Mouse (Mus musculus) kidney, postnatal 25 days (tissue): ENCODE measurements around the gene Hoxc12.

ENCODE experiments used
- DNase-seq, 2 experiments: peaks; one replicate each; pipeline ENCODE4 v3.0.0; 2021; ENCODE audit warnings: mixed read lengths in 2 of 2

Hoxc12 gene

DNA sequence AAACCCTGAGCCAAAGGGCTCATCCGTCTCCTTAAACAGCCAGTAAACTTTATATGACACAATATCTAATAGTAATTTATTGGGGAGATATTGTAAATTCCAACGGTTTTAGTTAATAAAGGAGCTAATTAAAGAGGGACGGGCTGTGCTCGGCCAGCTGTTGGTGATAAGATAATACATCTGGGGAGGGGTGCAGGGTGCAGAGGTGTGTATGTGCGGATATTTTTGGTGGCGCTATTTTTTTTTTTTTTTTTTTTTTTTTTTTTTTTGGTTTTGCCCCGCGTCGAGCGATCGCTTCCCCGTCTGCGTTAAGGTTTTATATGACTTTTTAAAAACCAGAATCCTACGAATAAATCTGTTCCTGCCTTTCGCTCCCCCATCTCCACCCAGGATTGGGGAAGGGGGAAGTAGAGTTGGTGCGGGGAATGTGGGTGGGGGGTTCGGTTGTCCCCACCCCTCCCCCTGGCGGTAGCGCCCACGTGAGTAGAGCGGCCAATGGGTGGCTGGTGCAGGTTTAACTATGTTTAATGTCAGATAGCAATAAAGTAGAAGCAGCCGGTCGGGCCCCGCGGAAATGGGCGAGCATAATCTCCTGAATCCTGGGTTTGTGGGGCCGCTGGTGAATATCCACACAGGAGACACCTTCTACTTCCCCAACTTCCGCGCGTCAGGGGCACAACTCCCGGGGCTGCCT lies at the start of gene Hoxc12:
Hoxc12 (plus strand) TSS at position 479 of the 694 bp plus-strand sequence.
- DNase-seq = no peak

DNA sequence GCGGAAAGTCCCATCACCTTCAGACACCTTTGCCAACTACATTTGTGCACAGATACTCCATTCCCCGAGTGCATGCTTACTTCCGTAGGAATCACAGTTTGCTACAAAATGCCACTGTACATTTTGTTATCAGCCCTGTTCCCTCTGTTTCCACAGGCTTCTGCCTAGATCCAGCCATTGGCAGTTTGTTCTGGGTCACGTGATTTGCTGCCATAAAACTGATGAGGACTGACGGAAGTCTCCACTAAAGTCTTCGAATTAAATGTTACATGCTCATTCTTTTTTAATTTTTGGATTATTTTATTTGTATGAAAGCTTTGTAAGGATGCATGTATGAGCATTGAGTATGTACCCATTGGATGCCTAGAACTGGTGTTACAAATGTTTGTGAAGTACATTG lies 41.4 kb upstream of the Hoxc12 start:
- no peak for DNase-seq

DNA sequence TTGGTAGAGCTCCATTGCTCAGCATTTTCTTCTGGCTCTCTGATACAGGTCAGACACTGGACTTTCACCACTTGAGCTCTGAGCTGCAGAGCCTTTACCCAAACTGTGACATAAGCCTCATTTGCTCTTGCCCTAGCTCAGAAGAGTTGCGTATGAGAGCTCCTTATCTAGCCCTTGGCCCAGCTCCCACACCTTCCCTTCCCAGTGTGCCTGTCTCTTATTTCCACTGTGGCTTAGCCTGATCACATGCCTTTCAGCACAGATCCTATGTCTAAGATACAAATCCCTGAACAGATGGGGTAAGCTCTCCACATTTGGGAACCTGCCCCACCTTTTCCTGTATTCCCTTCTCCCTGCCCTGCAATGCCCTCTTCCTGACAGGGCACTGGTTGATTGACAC lies 31.6 kb upstream of the Hoxc12 start:
- no peak for DNase-seq

DNA sequence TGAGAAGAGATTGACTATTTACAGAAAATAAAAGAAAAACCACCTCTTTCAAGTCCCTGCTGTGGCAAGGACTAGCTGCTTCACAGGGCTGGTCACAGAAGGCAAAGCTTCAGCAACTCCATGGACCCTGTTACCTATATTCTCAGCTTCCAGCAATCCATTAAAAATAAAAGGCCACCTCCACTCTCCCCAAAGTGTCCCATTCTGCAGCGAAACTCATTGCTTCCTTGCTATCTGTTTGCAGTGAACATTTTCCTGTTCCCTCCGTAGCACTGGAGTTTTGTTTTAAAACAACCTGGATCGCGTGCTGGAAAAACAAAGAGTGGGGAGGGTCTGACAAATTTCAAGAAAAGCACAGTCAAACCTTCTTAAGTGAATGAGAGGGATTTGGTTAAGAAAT lies 27.0 kb upstream of the Hoxc12 start:
- no peak for DNase-seq

DNA sequence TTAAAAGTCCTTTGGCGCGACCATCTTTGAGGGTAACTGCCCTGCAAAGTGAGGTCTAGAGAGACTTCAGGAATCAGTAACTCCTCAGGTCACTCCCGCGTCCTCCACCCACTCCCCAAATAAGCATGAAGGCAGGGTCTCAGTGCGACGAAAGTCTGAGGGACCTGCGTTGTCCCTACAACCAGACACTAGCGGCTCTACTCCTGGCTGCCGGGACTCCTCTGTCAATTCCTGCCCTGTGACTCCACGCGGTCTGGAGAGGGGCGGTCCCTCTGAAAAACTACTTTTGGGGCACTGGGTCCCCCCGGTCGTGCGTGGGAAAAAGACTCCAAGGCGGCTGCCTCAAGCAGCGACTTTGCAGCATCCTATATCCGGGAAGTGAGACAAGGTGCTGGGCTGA lies 26.5 kb upstream of the Hoxc12 start:
- no peak for DNase-seq

DNA sequence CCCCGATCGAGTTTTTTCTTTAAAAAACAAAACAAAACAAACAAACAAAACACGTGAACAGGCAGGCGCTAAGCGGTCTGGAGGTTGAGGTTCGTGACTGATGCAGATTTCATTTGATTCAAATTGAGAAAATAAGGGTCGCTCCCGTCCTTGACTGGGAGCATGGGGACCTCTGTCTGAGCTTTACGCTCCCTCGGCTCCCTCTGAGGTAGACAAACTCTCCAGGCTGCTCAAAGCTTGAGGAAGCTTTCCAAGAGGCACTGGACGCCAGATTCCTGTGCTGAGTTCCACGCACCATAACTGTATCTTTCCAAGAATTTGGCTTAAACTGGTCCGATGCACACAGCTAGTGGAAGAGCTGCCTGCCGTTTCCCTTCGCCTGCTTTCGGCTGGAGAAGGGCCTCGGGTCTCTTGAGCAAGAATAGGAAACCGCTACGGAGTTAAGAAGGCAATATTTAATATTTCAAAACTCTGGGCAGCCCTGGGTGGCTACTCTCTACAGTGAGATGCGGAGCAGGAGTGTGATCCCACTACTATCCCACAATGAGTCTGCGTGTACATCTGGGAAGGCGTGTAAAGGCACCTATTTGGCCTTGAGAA lies 26.0 kb upstream of the Hoxc12 start:
- DNase-seq = no peak

DNA sequence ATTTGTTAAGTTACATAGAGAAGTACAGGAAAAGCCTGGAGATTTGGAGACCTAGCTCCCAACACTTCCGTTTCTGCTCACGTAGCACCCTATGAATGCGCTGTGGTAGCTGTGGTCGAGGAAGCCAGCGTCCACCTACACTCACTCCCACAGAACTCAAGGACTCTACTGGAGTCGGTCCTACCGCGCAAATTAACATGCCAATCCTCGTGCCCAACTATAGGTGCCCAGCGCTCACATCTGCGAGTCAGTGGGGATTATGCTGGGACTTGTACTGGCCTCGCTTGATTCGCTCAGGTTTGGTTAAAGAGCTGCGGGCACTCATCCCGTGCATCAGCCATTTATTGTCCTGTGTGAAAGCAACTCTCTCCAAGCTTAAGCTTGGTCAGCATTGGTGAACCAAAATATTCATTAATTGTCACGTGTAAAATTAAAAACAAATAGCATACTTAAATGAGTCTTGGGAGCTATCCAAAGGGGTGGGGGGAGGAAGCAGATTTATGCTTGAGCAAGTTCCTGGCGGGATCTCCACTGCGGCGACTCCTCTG lies 23.4 kb upstream of the Hoxc12 start:
- no peak for DNase-seq

DNA sequence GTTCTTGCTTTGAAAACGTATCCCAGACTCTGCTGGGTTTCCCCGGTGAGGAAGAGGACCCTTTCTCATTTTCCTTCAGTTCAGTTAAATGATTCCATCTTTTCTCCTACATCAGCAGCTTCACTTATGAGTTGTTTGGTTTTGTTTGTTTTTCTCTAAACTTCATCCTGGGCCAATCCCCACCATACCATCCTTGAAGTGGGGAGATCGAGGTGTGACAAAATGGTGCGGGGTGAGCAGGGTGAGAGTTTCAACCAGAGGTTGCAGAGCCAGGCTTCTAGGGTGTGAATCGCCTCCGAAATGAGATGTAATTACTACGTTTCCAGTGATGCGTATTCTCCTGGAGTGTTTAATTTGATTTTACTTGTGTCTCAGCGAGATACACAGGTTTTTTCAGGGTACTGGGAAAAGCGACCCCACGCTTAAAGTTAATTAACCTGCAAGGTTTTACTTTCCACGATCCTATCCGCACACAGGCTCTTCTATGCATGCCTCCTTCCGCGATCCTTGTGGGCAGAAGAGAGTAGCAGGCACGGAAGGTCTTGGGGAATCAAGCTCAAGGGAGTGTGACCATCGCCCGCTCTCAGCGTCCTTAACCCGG lies 18.5 kb upstream of the Hoxc12 start:
- no peak for DNase-seq

DNA sequence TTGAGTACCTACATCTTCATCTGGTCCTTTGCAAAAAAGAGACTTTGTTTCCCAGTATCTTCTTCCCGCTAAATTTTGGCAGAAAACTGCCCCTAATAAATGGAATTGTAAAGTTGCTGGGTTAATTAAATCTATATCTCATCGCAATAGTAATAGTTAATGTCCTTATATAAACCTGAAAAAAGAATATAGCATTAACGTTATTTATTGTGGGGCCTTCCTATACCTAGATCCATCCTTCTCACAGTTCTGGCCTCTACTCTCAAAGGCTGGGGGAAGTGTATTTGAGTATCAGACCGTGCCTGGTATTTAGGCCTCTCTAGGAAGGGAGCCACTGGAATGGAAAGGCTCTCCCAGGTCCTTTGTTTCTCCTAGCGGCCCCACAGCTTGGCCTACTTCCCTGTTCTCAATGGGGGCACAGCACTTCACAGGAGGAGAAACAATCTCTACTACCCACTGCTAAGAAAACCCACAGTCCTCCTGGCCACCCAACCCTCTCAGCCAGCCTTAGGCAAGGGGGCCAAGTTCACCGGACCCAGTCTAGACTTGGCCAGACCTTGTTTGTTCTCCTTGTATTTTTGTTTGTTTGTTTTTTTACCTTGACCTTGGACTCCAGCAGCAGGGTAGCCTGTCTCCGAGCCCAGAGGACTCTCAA lies 17.8 kb upstream of the Hoxc12 start:
- no peak for DNase-seq

DNA sequence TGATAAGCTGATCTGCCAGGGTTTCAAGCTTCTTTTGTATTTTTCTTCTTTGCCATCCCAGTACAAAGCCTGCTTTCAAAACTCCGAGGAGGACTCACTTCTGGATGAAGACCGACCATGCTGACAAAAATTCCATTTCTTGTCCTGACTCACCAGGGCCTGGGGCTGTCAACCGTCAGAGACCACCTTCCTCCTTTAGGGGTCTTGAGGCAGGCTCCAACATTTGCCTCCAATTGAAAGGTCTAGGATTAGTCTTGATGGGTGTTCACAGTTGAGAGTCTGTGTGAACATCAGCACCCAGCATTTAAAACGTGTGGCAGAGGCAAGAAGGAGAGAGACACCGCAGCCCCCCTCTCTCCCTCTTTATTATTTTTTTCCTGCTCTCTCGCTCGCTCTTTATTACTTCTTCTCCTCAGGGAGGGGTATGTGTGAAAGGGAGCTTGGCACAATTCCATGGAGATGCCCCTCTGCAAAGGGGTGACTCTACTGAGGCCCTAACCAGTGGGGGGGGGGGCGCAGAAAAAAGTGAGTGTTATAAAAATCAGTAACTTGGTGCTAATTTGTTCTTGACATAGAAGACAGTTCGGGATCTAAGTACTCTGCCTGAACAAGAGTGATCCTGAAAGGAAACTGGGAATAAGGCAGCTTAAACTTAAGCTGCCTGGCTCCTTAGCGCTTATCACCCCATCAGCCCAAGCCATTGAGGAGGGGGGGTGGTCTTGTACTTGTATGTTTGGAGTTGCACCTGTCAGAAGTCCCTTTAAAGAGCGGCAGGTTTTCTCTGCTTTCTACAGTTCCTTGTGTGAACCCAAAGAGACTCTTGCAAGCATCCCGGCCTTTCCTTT lies 17.0 kb upstream of the Hoxc12 start:
- DNase-seq = no peak

DNA sequence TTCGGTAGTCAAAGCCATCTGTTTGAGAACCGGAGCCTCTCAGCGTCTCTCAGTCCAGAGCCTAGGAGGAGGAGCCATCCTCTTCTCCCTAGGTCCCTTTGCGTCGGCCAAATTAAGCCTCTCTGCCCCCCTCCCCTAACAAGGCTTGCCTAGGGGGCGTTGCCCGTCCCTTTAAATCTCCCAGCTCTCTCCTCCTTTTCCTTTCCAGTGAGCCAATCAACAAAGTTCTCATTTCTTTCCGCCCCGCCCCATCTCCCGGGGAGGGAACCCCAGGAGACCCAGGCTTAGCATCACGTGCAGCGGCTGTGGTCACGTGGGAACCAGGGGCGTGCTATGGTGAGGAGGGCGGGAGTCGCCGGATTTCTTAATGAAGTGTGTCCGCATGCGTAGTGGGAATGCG lies 15.9 kb upstream of the Hoxc12 start:
- DNase-seq = peak; percentile 70 to 76

DNA sequence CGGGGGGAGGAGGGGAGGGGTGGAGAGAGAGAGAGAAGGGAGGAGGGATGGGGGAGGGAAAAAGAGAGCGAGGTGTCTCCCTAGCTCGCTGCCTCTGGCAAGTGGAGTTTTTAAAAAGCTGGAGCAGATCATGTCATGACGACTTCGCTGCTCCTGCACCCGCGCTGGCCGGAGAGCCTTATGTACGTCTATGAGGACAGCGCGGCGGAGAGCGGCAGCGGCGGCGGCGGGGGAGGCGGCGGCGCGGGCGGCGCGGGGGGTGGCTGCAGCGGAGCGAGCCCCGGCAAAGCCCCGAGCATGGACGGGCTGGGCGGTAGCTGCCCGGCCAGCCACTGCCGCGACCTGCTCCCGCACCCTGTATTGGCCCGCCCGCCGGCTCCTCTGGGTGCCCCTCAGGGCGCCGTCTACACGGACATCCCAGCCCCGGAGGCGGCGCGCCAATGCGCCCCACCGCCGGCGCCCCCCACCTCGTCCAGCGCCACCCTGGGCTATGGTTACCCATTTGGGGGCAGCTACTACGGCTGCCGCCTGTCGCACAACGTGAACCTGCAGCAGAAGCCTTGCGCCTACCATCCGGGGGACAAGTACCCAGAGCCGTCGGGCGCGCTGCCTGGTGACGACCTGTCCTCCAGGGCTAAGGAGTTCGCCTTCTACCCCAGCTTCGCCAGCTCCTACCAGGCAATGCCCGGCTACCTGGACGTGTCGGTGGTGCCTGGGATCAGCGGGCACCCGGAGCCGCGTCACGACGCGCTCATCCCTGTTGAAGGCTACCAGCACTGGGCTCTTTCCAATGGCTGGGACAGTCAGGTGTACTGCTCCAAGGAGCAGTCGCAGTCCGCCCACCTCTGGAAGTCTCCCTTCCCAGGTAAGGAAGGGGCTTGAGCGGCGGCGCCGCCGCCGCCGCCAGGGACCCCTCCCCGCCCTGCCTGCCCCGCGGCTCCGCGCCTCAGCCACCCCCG lies 15.2 kb upstream of the Hoxc12 start, which contains the start of gene Hoxc13:
Hoxc13 (plus strand) TSS at position 51 of the 959 bp plus-strand sequence.
- DNase-seq = no peak

DNA sequence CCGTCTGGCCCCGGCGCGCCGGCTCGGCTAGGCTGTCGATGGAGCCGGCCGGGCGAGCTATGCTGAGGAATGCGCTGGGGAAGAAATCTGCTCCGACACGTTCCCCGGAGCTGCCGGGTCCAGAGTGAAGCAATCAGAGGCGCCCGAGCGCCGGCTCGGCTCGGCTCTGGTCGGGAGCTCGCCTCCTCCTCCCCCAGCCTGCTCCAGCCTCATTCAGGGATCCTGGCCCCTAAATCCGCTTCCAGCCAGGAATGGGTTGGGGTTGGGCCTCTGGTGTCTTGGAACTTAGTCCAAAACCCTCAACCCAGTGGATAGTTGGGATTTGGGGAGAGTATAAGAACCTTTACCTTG lies 14.6 kb upstream of the Hoxc12 start:
- DNase-seq = peak in 1 of 2 experiments; percentile 23

DNA sequence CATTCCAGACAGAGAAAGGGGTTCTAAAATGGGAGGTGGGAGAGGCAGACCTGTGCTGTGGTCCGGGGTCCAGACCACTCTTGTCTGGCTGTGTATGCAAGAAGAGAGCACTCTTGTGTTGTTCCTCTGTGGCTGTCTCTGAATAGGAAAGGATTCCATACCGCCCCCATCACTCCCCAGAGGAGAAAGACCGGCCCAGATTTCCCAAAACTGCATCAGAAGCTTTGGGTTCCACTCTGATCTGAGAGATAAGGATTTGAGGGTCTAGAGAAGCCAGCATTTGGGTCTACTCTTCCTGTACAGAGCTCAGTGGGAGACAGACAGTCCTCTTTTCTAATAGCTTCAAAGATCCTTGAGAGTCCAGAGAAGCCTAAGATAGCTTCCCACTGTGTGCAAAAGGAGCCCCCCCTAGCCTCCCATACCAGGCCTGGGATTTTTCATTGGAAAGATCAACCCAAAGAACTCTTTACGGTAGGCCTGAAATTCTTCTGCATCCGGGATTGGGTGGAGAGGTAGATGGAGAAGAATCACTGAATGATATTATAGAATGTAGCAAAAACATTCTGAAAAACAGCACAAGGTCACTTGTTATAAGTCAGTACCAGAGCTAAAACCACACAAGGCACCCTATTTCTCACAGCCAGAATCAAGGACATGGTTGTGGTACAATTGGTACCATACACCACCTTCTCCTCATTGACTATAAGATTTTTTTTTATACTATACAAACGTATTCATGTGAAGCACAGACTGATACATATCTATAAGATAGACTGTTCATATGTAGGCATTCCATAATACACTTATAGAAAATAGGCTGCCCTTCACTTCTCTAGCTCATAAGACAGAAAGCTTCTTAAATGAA lies 13.7 kb upstream of the Hoxc12 start:
- DNase-seq = no peak

DNA sequence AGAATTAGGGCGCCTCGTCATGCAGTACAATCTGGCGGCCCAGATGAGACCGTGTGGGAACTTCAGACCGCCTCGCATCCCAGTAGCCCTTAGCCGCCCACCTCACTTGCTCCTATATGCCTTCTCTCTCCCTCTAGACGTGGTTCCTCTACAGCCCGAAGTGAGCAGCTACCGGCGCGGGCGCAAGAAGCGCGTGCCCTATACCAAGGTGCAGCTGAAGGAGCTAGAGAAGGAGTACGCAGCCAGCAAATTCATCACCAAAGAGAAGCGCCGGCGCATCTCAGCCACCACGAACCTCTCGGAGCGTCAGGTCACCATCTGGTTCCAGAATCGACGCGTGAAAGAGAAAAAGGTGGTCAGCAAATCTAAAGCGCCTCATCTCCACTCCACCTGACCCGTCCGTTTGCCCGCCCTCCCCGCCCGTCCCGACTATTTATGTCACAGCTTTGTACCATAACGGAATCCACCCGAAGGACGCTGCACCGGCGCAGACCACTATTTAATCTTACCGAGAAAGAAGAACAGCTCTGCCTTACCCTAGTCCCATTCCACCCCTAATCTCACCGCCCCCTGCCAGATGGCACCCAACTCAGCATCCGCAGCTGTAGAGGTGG lies 9.4 kb upstream of the Hoxc12 start:
- DNase-seq = no peak

DNA sequence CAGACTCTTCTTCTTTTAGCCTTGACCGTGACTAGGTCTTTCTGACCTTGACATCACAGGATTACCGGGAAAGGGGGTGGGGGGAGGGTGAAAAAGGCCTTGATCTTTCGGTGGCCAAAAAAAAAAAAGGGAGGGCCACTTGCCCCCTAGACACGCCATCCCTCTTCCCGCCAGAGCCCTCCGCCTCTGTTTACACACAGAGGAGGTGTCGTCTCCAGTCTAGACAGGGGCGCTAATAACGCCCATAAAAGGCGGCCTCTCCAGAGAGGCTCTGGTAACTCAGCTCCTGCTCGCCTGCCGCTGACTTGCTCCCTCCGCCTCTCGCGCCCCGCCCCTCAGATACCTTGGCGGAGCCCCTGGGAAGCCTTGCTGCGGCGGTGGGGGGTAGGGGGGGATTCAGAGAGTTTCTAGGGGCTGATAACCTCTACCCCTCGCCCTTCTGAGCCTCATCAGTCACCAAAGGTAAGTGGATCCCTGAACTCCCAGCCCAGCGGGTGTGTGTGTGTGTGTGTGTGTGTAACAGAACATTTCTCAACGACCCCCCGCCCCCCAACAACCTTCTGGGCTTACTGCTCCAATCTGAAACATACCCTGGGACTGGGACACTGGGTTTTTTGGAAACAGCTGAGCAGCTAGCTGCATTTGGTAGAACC lies 4.7 kb upstream of the Hoxc12 start:
- DNase-seq = no peak

DNA sequence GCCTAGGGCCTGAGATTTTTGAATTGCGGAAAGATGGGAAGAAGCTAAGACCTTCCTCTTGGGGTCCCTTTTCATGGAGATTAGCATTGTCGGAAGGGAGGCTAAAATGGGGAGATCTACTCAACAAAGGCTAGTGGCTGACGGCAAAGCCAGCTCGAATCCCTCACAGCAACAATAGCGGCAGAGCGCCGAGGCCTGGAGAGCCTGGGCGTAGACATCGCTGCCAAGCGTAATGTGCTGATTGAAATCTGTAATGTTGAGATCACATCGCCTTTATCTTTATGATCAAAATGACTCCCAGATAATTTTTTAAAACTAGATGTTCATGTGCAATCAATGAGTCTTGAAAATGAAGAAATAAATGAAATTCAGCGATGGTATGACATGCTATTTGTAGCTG lies 2.1 kb upstream of the Hoxc12 start:
- DNase-seq = peak in 1 of 2 experiments; percentile 19

DNA sequence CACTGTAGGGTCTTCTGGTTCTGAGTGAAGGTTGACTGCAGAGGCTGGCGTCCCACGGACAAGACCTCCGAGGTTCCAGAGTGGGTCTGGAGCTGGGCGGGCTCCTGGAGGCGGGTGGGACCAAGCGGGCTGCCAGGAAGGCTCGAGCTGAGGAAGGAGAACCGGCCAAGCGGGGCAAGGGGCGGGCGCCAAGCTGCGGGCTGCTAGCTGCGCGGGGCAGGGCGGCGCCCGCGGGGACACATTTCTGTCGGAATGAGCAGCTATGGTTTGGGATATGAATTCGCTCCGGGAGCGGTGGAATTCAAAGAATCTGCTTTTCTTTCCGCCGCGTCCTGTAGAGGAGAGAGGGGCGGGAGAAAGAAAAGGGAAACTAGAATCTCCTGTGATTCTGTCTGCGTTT lies 1.7 kb upstream of the Hoxc12 start:
- peak in 1 of 2 experiments; percentile 10 for DNase-seq

DNA sequence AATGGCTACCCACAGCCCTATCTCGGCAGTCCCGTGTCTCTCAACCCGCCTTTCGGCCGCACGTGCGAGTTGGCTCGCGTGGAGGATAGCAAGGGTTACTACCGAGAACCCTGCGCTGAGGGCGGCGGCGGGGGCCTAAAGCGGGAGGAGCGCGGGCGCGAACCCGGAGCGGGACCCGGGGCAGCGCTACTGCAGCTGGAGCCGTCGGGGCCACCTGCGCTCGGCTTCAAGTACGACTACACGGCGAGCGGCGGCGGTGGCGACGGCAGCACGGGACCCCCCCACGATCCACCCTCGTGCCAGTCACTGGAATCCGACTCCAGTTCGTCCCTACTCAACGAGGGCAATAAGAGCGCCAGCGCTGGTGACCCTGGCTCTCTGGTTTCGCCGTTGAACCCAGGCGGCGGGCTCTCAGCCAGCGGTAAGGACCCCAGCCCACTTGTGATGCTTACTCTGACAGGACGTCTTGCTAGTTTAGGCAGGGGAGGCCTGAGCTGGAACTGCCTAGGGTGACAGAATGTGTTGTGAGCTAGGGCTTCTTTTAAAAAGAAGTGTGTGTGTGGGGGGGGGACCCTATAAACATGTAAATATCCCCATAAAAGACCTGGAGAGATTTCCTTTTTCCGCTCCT lies 594 bp downstream of the Hoxc12 start:
- DNase-seq = no peak
